Mouse (Mus musculus): ENCODE data around the gene Tmem88b.
"Not testable (repeated sequence)": the region's sequence is repeated elsewhere in the genome, so short reads cannot be mapped to it uniquely, and the experiment has no call there.

The Tmem88b gene

DNA sequence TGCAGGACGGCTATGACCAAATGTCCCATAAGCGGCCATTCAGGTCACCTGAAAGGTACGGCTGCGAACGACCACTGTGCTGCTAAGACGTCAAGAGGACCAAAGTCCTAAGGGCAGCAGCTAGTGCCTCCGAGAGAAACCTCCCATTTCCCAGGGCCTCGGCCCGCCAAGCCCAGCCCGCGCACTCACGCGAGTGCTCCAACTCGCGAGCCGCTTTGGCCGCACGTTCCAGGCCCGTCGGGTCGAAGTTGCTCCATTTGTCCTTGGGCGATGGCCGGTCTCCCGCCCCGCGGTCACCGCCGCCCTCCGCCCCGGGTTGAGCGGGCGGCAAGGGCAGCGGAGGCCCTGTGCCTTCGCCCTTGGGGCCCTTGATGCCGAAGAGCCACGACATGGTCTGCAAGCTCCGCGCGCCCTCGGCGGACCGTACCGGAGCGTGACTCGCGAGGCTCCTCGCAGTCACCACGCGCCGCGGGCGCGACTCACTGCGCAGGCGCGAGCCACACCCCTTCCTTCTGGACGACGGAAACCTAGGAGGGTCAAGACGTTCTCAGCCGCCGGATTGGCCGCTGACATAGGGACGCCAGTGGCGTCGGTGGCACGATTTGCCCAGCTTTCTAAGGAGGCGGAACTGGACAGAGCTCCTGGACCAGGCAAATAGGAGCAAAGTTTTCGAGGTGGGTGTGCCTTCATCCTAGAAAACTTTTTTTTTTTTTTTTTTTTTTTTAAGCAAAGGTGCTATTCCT is 24.9 kb downstream of the Tmem88b start, which contains the start of gene Atad3a:
Gene Atad3a, minus strand, starts transcription at position 481 of the 743 bp plus-strand sequence.
- in situ Hi-C loops (cut with MboI, MseI) = no loop called here

DNA sequence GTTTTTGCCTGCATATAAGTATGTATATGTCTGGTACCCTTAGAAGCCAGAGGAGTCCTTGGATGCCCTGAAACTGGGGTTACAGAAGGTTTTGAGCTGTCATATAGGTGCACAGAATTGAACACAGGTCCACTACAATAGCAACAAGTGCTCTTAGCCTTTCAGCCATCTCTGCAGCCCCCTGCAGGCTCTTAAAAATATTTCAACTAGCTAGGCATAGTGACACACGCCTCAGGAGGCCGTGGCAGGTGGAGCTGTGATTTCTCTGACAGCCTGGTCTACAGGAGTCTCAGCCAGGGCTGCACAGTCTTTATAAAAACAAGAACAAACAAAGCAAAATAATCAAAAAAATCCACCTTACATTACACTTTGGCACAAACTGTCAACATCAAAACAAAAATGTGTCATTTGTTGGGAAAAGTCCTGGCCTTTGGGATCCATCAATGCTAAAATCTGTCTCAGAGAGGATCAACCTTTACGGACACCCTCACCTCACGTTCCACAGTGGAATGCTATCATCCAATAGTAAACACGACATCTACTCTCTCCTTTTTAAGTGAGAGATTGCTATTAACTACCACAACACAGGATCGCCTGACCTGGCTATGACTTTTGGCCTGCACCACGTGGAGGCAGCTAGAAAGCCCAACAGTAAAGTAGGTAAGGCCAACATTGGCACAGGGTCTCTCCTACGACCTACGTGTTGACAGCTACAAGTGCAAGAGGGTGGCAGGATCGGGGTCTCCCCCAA is 25.6 kb downstream of the Tmem88b start:
- in situ Hi-C loops (cut with MboI, MseI) = no loop called here

DNA sequence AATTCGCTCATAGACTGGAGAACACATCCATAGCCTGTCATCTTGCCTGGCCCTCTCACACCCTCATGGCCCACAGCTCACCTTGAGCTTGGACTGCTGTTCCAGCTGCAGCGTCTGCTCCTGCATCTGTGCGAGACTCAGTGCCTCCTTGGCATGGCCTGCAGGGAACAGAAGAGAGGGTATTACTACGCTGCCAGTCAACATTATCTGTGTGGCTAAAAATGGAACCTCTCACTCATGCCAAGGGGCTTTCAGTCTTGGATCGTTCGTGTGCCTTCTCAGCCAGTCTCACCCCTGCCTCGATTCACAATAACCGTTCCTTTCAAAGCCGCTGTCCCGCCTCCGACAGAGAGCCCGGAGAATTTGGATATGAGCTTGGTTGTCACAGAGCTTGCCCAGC is 28.7 kb downstream of the Tmem88b start:
- in situ Hi-C loops (cut with MboI, MseI) = no loop called here

DNA sequence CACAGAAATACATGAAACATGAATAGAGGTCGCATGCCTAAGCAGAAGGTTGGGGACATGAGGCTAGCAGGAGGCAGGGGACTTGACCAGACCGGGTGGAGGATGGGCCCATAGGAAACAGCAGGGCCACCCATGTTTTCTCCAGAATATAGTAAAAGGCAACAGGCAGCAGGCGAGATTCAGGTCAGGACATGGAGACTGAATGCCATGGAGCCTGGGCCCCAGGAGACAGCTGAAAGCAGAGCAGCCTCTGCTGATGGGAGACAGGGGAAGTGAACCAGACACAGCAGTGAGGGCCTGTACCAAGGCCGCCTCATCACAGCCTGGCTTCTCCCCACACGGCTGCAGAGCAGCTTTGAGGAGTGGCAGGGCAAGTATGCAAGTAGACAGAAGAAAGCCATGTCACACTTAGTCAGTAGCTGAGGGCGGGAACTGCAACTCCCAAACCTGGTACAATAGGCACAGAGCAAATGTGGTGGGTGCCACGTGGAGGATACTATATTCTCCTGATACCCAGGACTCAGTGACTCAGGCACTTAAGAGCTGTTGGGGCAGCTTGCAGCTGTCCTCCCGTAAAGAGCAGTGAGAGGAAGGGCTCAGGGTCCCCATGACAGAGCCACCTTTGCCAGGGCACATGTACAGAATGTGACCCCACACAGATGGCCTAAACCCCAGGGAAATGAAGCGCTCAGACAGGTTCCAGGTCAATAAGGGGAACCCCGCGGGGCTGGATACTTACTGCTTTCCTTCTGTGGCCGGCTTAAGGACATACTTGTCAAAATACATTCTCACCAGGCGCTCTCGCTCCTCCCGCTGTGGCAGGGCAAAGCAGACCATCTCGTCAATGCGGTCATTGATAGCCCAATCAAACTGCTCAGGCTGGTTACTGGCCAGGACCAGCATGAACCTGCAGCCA is 38.8 kb downstream of the Tmem88b start:
- in situ Hi-C loops (cut with MboI, MseI) = no loop called here

DNA sequence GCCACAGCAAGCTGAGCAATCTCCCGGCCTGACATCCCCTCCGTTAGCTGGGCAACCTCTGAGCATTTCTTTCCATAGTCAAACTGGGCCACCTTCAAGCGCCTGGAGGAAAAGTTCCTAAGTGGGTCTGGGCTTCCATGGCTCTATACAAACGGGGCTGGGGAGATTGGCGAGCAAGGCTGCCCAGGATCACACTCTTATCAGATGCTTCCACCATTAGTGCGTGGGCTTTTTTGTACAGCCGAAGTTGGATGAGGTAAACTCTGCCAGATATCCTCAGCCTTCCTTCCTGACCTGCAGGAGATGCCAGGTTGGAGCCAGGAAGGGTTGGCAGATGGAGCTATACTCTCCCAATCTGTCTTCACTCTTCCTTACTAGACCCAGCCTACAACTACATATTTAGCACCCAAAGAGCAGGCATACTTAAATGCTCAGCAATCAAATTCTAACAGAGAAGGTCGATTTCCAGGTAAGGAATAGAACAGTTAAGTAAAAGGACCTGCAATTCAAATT is 39.6 kb downstream of the Tmem88b start:
- in situ Hi-C loops (cut with MboI, MseI) = no loop called here

DNA sequence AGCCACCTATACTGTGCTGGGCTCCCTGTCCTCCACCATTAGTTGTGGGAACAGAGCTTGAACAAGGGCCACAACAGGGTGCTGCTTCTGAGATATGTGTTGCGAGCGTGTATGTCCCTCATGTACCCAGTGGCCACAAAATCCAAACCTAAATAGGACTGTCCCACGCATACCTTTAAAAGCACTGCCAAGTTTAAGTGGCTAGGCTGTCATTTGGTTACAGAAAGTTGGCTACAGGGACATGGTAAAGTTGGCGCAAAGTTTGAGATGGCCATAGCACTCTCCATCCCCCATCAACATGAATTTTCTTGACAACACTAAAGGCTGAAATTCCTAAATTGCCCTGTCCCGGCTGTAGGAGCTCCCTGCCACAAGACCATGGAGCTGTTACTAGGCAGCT is 40.5 kb downstream of the Tmem88b start:
- in situ Hi-C loops (cut with MboI, MseI) = no loop called here

DNA sequence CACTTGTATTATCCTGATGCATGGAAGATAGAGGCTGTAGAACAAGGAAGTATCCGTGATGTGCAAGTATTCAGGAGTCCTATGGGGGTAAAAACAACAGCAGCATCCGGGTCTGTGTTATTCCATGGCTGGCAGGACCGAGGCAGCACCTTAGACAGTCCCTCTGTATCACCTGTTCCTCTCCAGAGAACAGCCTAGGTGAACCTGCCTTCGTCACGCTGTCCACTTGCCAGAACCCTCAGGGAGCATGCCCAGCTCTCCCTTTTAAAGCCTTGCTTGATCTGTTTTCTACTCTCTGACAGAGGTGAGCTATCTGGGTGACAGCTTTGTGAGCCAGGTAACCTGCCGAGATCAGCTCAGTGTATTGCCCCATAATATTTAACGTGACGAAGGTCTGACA is 41.2 kb downstream of the Tmem88b start:
- in situ Hi-C loops (cut with MboI, MseI) = no loop called here

DNA sequence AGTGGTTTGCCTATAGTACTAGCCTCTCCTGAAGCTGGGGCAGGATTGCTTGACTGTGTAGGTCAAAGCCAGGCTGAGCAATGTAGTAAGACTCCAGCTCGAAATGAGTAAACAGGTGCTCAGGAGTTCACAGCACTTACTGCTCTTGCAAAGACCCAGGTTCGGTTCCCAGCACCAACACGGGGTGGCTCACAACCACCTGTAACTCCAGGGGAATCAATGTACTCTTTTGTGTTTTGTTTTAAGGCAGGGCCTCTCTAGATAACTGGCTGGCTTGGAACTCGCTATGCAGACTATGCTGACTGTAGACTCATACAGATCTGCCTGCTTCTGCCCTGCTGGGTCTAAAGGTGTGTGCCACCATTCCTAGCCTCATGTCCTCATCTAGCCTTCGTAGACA is 43.0 kb downstream of the Tmem88b start:
- in situ Hi-C loops (cut with MboI, MseI) = no loop called here

DNA sequence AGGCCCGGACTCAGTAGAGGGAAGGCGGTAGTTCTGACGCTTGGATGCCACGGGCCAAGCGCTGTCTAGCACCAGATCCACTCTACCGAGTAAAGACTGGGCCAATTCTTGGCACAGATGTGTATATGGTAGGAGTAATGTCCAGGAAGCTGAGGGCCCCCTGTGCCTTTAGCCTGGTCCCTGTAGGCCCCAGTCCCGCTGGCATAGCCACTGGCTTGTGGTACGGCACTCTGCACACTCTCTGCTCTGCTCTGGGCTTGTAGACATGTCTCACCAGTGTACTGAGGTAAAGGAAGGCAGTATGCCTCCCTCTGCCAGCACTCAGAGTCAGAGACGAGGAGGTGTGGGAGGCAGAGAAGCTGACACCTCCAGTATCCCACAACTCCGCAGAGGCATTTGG is 45.0 kb downstream of the Tmem88b start:
- in situ Hi-C loops (cut with MboI, MseI) = not testable (repeated sequence)

DNA sequence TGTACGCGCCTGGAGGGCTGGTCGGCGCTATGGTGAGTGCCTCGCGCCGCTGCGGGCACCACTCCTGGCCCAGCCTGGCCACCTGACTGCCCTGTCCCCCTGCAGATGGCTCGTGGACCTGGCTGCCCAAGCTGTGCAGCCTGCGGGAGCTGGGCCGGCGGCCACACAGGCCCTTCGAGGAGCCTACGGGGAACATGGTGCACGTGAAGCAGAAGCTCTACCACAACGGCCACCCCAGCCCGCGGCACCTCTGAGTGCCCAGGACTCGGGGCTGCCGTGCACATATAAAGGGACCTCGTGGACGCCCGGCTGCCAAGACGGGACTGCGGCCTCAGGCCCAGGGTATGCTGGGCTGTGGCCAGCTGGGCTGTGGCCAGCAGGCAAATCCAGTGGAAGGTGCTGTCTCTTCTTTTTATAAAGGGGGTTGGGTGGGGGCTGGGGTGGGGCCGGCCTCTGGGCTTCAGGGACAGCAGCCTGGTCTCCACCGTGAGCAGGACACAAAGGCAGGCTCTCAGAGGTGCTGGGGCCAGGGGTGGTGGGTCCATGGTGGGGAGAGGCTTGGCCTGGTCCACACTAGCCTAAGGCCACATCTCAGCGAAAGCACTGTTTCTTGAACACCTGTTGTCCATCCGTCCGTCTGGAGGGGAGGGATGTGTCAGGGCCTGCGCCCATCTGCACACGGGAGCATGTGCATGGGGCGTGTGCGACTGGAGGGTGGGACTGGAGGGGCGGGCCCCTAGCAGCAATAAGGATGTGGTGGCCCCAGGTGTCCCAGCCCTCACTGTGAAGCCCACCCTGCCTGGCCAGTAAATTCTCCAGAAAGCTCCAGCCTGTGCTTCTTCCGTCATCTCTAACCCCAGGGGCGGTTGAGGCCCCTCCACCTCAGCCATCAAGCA is 45.7 kb downstream of the Tmem88b start:
- in situ Hi-C loops (cut with MboI, MseI) = no loop called here

DNA sequence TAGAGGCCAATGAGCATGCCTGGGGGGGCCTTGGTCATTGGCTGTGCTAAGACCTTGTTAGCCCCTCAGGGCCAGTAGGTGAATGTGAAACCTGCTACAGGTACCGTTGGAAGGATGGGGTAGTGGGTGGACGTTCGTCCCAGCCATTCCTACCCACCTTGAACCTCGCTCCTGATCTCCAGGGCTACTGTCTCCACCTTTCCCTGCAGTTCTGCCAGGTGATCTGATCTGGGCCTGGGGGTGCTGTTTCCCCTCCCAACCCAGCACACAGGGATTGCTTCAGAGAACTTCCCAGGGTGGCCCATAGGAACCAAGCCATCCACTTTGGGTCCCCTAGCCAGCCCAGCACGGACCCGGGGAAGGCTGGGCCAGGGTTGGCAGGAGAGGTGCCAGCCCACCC is 46.5 kb downstream of the Tmem88b start:
- in situ Hi-C loops (cut with MboI, MseI) = no loop called here

DNA sequence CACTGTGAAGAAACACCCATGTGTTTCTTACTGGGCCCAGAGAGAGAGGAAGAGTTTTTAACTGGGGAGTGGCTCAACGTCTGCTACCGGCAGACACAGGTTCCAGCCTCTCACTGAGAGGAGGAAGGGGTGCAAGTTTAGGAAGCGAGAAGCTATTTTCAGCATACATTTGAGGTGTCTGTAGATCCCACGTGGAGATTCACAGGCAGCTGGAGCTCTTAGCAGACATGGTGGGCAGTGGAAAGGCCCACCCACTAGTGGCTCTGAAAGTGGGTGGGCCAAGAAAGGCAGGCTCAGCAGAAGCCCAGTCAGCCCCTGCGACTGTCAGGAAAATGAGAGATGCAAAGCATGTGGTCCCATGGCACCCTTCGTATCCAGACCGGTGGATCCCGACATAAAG is 47.4 kb downstream of the Tmem88b start:
- in situ Hi-C loops (cut with MboI, MseI) = no loop called here

DNA sequence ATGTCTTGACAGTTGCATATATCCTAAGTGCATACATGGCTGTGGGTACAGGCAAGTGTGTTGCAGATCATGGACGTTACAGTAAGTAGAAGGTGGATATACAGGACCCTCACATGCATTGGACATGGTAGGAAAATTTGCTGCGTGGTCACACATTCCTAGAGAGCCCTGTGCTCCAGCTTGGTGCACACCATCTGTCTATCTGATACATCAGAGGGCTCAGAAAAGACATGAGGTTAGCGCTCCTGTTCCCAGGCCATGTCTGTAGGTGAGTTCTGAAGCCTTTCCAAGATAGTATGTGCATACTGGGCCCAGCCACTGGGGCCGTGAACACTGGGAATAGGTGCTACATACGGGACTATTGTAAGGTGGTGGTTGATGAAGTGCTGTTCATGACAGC is 49.3 kb downstream of the Tmem88b start:
- in situ Hi-C loops (cut with MboI, MseI) = no loop called here

DNA sequence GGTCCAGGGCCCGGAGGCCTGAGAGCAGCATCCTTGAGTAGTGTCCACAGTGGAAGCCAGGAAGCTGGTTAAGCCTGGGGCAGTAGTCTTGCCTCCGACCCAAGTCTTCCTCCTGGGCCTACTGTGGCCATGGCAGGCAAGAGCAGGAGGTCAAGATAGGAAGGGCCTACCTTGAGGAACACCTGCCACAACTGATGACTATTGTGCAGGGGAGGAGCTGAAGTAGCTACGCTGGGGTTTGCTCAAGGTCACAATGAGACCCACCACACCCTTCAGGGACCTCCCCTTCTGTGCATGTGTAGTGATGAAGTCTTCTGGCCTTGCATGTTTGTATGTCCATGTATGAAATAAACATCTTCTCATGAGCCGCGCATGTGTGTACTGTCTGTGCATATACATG is 49.9 kb downstream of the Tmem88b start:
- in situ Hi-C loops (cut with MboI, MseI) = no loop called here

DNA sequence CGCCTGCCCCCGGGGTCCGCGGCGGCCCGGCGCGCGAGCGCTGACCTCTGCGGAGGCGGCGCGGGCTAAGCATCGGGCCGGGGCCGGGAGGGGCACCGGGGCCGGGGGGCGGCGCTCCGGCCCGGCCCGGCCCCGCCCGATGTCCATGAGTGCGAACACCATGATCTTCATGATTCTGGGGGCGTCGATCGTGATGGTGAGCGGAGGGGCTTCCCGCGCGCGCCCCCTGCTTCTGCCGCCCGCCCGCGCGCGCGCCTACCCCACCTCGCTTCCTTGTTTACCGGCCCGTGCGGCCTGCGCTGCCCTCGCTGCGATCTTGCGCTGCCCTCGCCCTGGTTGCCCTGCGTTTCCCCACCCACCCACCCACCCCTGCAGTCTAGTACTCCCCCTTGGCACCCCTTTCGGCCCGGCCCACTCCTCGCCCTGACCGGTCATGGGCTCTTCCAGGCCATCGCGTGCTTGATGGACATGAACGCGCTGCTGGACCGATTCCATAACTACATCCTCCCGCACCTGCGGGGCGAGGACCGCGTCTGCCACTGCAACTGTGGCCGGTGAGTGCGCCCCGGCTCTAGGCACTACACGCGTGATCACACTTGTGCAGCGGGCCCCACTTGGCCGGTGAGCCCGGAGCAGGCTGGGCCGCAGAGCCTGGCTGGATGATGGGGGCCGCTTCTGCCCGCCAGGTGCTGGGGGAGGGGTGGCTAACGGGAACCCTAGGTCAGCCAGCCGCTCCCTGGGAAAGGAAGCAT is 50.5 kb downstream of the Tmem88b start:
- in situ Hi-C loops (cut with MboI, MseI) = no loop called here

DNA sequence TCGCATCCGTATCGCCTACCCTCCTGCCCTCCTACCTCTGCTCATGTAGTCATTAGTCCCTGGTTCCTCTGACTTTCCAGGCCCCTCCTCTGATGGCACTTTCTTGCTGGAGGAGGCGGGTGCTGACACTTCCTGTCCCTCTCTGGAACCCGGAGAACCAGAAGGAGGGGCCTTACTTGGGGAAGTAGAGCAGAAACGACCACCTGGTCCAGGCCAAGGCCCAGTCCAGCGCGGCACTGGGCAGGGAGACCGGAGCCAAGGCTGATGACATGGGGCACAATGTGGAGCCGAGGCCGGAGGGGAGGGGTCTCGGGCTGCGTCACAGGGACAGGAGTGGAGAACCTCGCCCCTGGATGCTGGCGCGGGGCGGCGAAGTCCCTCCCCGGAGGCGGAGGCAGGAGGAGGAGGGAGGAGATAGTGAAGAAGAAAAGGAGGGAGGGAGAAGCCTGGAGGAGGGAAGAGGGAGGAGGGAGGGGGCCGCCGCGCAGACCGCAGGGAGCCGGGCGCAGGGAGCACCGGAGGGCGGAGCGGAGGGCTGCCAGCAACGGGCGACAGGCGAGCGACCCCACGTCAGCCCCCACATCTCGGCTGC is 51.2 kb downstream of the Tmem88b start, which contains the start of gene Tmem240:
Gene Tmem240, plus strand, starts transcription at position 451 of the 592 bp plus-strand sequence.
- in situ Hi-C loops (cut with MboI, MseI) = no loop called here

DNA sequence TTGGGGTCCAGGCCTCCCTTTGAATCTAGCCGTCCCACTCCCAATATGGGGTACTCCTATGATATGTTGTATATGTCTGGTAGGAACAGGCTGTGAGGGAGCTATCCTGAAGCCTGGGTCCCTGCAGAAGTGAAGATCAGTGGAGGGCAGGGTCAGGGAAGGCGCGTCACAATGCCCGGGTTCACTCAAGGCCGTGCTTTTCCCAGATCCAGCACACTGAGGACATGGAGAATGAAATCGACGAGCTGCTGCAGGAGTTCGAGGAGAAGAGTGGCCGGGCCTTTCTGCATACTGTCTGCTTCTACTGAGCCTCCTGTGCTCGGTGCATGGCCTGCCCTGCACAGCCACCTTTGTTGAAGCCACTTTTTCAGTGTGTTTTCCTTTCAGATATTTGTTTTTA is 52.4 kb downstream of the Tmem88b start:
- in situ Hi-C loops (cut with MboI, MseI) = no loop called here
